Mouse (Mus musculus) neural tube, embryonic 15.5 days (tissue): ENCODE results near the gene Hmgb1. TPM values are rescaled to one million over a fixed set of nuclear protein-coding genes. Genes with fewer than 3 reads are reported as not detected.
"Not testable (repeated sequence)": the region's sequence is repeated elsewhere in the genome, so short reads cannot be mapped to it uniquely, and the experiment has no call there.

ENCODE experiments used
- ATAC-seq: fragments of 200-750 bp; cut with Nextera tagmentation; 2 replicates; pipeline ENCODE4 v1.8.0; 2017; ENCODE audit warnings: mild to moderate bottlenecking, moderate TSS enrichment, moderate library complexity; ENCODE audit not compliant: low FRiP score
- H3K27ac ChIP-seq: fragments of 300-500 bp; sonication (generic); replicated peaks from 2 replicates; pipeline ENCODE4 v1.5.1; 2015; ENCODE audit warnings: mild to moderate bottlenecking, inconsistent platforms
- H3K27me3 ChIP-seq: fragments of 300-500 bp; sonication (generic); replicated peaks from 2 replicates; pipeline ENCODE4 v1.6.1; 2015; ENCODE audit warnings: inconsistent platforms
- H3K36me3 ChIP-seq: fragments of 300-500 bp; sonication (generic); 2 replicates; pipeline ENCODE4 v1.6.1; 2015; ENCODE audit warnings: inconsistent platforms
- H3K4me1 ChIP-seq: fragments of 300-500 bp; sonication (generic); 2 replicates; pipeline ENCODE4 v1.6.1; 2015; ENCODE audit warnings: inconsistent platforms
- H3K4me2 ChIP-seq: fragments of 300-500 bp; sonication (generic); 2 replicates; pipeline ENCODE4 v1.6.1; 2015; ENCODE audit warnings: inconsistent platforms, mild to moderate bottlenecking, moderate library complexity
- H3K4me3 ChIP-seq: fragments of 300-500 bp; sonication (generic); replicated peaks from 2 replicates; pipeline ENCODE4 v1.5.1; 2015; ENCODE audit warnings: mild to moderate bottlenecking, inconsistent platforms
- H3K9ac ChIP-seq: fragments of 300-500 bp; sonication (generic); replicated peaks from 2 replicates; pipeline ENCODE4 v1.6.1; 2015; ENCODE audit warnings: mild to moderate bottlenecking, inconsistent platforms
- H3K9me3 ChIP-seq: fragments of 300-500 bp; sonication (generic); replicated peaks from 2 replicates; pipeline ENCODE4 v1.6.1; 2016; ENCODE audit warnings: inconsistent platforms
- WGBS: fragments of 180-500 bp; shearing (Covaris S2); methylation state at CpG from one replicate; pipeline ENCODE4 v1.1.7; 2015; ENCODE audit warnings: mixed read lengths; 5-methylcytosine and 5-hydroxymethylcytosine counted together
- polyA plus RNA-seq: library from polyadenylated mRNA; unstranded; fragments of >200 nt; fragmentation: Nextera tagmentation; extraction: Ambion mirVana; gene quantifications from 2 replicates; pipeline ENCODE4 v1.2.1, GENCODE M21; 2015

The Hmgb1 gene
- polyA plus RNA-seq, 1 experiment from 2014 or later, result 674 TPM

DNA sequence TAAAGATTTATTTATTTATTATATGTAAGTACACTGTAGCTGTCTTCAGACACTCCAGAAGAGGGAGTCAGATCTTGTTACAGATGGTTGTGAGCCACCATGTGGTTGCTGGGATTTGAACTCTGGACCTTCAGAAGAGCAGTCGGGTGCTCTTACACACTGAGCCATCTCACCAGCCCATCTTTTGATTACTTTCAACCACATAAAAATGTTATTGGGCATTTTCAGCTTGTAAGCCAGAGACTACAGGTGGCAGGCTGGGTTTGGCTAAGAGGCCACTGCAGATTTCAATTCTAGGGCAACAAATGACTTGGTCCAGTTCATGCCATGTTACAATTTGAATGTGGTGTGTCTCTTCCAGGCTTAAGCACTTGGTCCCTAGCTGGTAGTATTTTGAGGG lies 43.1 kb downstream of the Hmgb1 start:
- not testable (repeated sequence) for H3K4me2 ChIP-seq, ATAC-seq, H3K9me3 ChIP-seq, H3K27ac ChIP-seq, H3K36me3 ChIP-seq, H3K27me3 ChIP-seq, H3K4me1 ChIP-seq, H3K4me3 ChIP-seq, H3K9ac ChIP-seq
- 97% methylated on average over 1 of the region's 1 CpGs for WGBS

DNA sequence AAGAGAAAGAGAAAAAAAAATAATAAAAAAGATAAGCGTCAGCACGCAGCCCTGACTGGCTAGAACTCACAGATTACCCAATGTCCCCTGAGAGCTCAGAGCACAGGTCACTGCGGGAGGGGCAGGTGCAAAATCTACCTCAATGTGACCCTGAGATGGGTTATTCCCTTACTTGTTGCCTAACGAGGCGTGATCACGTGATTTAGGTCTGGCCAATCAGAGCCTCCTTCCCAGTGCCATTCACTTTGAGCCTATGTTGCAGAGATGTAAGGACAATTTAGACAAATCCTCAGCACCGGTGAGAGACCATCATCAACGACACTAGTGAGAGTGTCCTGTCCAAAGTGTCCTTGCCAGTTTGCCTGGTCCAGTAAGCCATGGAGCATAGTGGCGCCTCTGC lies 44.0 kb downstream of the Hmgb1 start:
- no peak overlapping the region for H3K4me2 ChIP-seq
- H3K4me3 ChIP-seq, result no peak overlapping the region
- no peak overlapping the region for H3K27ac ChIP-seq
- H3K27me3 ChIP-seq, result no peaks in the 10 kb centered on the region
- WGBS, result 61% methylated on average over 9 of the region's 9 CpGs
- no peaks in the 10 kb centered on the region for H3K9me3 ChIP-seq
- no peak overlapping the region for H3K9ac ChIP-seq
- no peak for ATAC-seq
- H3K4me1 ChIP-seq, result no peaks in the 10 kb centered on the region
- H3K36me3 ChIP-seq, result no peaks in the 10 kb centered on the region

DNA sequence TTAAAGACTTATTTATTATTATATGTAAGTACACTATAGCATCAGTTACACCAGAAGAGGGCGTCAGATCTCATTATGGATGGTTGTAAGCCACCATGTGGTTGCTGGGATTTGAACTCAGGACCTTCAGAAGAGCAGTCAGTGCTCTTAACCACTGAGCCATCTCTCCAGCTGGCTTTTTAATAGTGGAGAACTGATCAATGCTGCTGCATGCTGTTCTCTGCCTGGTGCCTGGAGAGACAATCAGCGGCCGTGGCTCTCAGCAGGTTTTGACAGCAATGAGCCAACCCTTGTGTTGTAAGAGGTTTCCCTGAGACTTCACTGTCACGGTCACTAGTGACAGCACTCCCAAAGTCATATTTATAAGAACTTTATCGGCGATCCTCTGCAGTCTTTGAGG lies 46.2 kb downstream of the Hmgb1 start:
- H3K4me2 ChIP-seq, ATAC-seq: not testable (repeated sequence)

DNA sequence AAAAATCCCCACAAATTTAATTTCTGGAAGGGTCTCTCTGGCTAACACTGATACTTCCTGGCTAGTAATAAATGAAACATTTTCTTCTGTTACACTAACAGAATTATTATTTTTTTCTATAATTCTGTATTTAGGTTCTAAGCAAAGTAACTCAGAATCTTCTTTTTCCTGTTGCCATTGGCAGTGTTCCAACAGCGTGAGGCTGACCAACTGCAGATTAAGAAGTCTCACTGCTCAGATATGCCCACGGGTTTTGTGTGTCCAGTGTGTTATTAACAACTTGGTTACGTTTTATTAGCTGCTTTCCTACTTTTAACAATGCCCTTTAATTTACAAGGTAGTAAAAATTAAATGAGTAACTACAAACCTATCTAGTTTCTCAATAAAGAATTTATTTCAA lies 46.8 kb downstream of the Hmgb1 start:
- no peak overlapping the region for H3K9ac ChIP-seq
- WGBS, result 71% methylated on average over 3 of the region's 3 CpGs
- H3K4me3 ChIP-seq, result no peak overlapping the region
- no peak overlapping the region for H3K4me2 ChIP-seq
- H3K9me3 ChIP-seq, result no peaks in the 10 kb centered on the region
- ATAC-seq, result no peak
- H3K36me3 ChIP-seq, result no peaks in the 10 kb centered on the region
- peaks cover 4% of the 10 kb centered on the region; the same call in 1 of the 2 replicates for H3K4me1 ChIP-seq
- H3K27me3 ChIP-seq, result no peaks in the 10 kb centered on the region
- H3K27ac ChIP-seq, result no peak overlapping the region

More for the DNA sequence above, 46.2 kb downstream of the Hmgb1 start:
- not testable (repeated sequence) for H3K4me3 ChIP-seq, H3K36me3 ChIP-seq, H3K9me3 ChIP-seq, H3K9ac ChIP-seq, H3K27ac ChIP-seq, H3K27me3 ChIP-seq, H3K4me1 ChIP-seq
- 92% methylated on average over 6 of the region's 6 CpGs for WGBS

DNA sequence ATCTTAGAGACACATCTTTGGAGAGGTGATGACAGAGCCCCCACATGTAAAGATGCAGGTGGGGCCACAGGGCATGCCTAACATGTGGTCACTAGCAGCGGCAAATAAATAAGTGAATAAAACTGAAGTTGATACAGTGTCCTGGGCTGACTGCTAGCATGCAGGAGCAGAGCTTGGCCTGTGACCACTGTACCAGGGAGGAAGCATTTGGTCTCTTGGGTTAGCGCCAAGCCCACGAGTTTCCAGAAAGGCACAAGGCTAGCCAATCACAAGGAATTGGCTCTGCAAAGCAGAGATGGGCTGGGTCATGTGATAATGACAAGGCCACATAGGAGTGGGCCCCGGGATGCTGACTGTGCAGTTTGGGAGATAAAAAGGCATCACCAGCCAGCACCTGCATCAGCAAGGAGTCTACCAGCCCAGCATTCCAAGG lies 47.3 kb downstream of the Hmgb1 start:
- no peaks in the 10 kb centered on the region for H3K9me3 ChIP-seq
- H3K27me3 ChIP-seq, result no peaks in the 10 kb centered on the region
- H3K4me1 ChIP-seq, result peaks cover 4% of the 10 kb centered on the region; the same call in 1 of the 2 replicates
- 77% methylated on average over 4 of the region's 4 CpGs for WGBS
- no peak for ATAC-seq
- no peak overlapping the region for H3K9ac ChIP-seq
- H3K27ac ChIP-seq, result no peak overlapping the region
- no peak overlapping the region for H3K4me3 ChIP-seq
- H3K4me2 ChIP-seq, result no peak overlapping the region
- H3K36me3 ChIP-seq, result no peaks in the 10 kb centered on the region

DNA sequence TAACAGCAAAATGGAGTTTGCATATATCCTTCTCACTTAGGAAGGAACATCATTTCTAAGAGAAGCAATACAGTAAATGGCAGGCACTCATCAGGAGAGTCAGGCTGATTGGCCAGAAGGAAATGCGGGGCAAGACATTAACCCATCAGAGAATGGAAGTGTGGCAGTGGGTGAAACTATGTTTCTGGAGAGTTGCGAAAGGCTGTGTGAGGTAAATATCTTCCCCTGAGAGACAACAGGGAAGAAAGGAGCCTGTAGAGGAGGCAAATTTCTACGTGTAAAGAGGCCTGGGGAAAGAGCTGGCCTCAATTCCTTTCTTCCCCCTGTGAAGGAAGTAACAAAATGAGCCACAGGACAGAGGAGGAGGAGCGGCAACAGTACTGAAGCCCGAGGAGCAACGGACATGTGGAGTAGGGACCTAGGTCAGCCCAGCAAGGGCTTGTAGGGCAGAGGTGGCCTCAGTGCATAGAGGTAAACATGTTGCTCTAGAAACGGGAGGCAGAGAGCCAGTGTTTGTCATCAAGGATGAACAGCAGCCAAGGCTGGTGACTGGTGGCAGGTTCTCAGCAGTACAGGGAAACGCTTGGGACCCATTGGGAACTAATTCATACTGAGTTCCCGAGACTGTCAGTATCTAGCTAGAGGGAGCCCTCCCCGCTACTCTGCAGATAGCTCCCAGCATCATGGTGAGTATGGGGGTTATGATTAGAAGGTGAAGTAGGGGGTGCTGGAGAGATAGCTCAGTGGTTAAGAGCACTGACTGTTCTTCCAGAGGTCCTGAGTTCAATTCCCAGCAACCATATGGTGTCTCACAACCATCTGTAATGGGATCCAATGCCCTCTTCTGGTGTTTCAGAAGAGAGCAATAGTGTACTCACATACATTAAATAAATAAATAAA lies 48.6 kb downstream of the Hmgb1 start:
- Histone ChIP-seq H3K9me3 (no peaks in the 10 kb centered on the region), H3K4me3 (no peak overlapping the region), H3K36me3 (no peaks in the 10 kb centered on the region), H3K27me3 (no peaks in the 10 kb centered on the region), H3K27ac (no peak overlapping the region), H3K4me1 (peaks cover 4% of the 10 kb centered on the region; the same call in 1 of the 2 replicates), H3K9ac (no peak overlapping the region), H3K4me2 (no peak overlapping the region)
- no peak for ATAC-seq
- WGBS, result 79% methylated on average over 10 of the region's 10 CpGs

DNA sequence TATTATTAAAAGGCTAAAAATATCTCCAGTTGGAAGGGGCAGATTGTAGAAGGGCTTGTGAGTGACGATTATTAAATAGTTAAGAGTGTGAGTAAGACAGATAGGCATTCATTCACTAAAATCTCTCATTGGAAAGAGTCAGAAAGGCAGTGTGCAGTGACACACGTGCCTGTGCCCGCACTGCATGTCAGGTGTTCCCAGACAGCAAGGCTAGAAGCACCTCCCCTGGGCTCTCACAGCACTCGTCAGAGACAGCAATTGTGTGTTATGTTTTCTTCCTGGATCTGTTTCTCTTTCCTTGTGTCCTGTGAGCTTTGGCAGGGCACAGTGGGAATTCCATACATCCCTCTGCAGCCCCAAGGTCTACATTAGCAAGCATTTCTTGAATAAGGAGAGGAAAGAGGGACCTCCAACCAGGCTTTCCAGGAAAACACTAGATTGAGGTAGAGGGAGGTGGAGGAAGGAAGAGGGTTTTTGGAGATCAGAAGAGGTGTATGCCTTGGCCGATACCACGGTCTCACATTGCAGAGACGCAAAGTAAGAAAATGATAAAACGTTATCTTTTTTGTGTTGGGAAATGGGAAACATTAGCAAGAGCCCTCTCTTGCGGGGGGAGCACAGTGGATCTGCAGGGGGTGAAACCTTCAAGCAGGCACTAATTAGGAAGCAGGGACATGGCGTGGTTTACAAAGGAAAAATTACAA lies 49.4 kb downstream of the Hmgb1 start:
- H3K27me3 ChIP-seq, result no peaks in the 10 kb centered on the region
- H3K4me3 ChIP-seq, result no peak overlapping the region
- H3K9me3 ChIP-seq, result no peaks in the 10 kb centered on the region
- 78% methylated on average over 10 of the region's 10 CpGs for WGBS
- no peak for ATAC-seq
- peaks cover 4% of the 10 kb centered on the region; the same call in 1 of the 2 replicates for H3K4me1 ChIP-seq
- H3K9ac ChIP-seq, result no peak overlapping the region
- no peaks in the 10 kb centered on the region for H3K36me3 ChIP-seq
- no peak overlapping the region for H3K27ac ChIP-seq
- no peak overlapping the region for H3K4me2 ChIP-seq

DNA sequence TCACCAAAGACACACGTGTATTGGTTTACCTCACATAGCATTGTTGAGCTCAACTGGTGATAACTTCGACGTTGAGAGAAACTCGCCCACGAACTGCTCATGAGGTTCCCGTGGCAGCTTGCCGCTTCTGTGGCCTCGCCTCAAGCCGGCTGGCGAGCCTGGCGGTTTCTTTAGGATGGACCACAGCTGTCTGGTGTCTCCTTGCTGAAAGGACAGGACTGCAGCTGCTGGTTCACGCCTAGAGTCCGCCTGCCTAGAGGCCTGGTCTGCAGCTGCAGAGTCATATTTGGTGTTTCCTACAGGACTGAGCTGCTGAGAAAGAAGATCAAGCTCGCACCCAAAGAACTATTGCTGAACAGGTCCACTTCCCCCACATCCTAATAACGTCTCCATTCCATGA lies 55.8 kb downstream of the Hmgb1 start:
- H3K4me2 ChIP-seq, result no peak overlapping the region
- no peak overlapping the region for H3K27ac ChIP-seq
- no peaks in the 10 kb centered on the region for H3K36me3 ChIP-seq
- H3K9me3 ChIP-seq, result no peaks in the 10 kb centered on the region
- no peak overlapping the region for H3K9ac ChIP-seq
- 0 out of 2 replicates have a peak, but pooled peaks cover 4% of the 10 kb centered on the region for H3K4me1 ChIP-seq
- no peak for ATAC-seq
- H3K27me3 ChIP-seq, result no peaks in the 10 kb centered on the region
- WGBS, result 90% methylated on average over 15 of the region's 15 CpGs
- no peak overlapping the region for H3K4me3 ChIP-seq

DNA sequence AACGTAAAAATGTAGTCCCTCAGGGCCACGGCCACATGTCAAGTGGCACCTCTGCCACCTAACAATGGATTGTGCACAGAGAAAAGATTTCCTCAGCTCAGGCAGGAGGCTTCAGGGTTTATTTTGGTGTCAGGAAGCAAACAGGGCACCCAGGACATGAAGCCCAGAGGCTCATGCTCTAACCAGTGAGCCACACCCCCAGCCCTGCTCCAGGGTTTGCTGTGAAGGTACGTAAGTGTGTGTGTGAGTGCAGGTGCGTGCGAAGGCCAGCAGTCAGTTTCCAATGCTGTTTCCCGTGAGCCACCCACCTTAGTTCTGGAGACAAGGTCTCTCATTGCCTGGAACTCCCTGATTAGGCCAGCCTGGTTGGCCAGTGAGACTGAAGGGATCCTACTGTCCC lies 60.5 kb downstream of the Hmgb1 start:
- H3K36me3 ChIP-seq, result no peaks in the 10 kb centered on the region
- H3K4me3 ChIP-seq, result no peak overlapping the region
- H3K9ac ChIP-seq, result no peak overlapping the region
- peaks cover 4% of the 10 kb centered on the region; the same call in 1 of the 2 replicates for H3K4me1 ChIP-seq
- no peaks in the 10 kb centered on the region for H3K9me3 ChIP-seq
- no peak overlapping the region for H3K27ac ChIP-seq
- no peaks in the 10 kb centered on the region for H3K27me3 ChIP-seq
- ATAC-seq, result no peak
- H3K4me2 ChIP-seq, result no peak overlapping the region
- WGBS, result 92% methylated on average over 6 of the region's 6 CpGs

DNA sequence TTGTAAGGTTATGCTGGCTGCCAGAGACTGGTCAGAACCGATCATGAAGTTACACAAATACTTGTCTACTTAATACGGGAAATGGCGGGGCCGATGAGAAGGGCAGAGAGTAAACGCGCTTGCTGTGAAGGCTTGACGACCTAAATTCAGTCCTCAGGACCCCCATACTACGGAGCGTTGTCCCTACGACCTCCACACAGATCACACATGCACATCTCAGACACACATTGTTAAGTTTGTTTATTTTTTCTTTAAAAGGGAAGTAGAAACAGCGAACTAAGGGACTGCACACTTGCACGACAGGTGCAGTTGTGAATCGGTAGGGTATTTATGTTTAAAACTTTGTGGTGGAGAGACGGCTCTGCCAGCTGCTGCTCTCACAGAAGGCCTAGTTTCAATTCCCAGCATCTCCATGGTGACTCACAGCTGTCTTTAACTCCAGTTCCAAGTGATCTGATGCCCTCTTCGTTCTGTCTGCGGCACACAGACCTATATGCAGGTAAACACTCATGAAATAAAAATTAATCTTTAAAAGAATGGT lies 64.9 kb downstream of the Hmgb1 start:
- no peaks in the 10 kb centered on the region for H3K9me3 ChIP-seq
- ATAC-seq, result no peak
- peaks cover 12% of the 10 kb centered on the region for H3K4me1 ChIP-seq
- H3K27me3 ChIP-seq, result no peaks in the 10 kb centered on the region
- H3K27ac ChIP-seq, result no peak overlapping the region
- 88% methylated on average over 16 of the region's 16 CpGs for whole genome bisulfite sequencing
- no peak overlapping the region for H3K4me2 ChIP-seq
- H3K4me3 ChIP-seq, result no peak overlapping the region
- H3K9ac ChIP-seq, result no peak overlapping the region
- no peaks in the 10 kb centered on the region for H3K36me3 ChIP-seq

DNA sequence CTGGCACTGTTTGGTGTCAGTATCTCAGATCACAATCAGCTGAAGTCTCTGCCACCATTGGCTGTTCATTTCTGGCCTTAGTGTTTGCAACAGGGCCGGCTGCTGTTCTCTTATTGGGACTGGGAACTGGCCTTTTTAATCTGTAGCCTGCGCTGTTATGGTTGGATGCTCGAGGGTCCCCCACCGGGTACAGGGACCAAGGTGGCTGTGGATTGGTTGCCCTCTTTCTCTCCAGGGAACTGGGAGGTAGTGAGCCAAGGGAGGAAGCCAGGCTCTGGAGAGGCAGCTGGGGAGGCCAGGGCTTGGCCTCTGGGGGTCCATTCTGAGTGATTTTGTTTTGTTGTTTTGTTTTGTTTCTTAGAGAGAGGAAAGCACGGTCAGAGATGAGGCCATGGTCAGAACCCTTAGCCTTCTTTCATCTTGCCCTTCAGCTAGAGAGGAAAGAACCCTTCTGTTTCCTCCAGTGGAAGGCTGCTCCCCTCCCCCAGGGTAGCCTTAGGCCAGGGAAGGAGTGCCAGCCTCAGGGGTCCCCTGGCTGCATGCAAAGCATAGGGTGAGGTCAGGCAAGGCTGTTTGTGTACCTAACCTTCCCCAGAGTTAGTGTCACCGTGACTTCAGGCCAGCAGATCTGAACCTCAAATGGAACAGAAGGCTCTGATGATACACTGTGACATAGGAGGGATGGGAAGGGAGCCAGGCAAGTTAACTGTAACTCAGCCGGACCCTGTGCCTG lies 66.3 kb downstream of the Hmgb1 start:
- Histone ChIP-seq H3K9ac (no peak overlapping the region), H3K4me3 (no peak overlapping the region), H3K36me3 (no peaks in the 10 kb centered on the region), H3K4me2 (no peak overlapping the region), H3K27ac (peak overlapping the region; percentile 58), H3K9me3 (no peaks in the 10 kb centered on the region), H3K27me3 (no peaks in the 10 kb centered on the region), H3K4me1 (peaks cover 12% of the 10 kb centered on the region)
- no peak for ATAC-seq
- WGBS, result 36% methylated on average over 7 of the region's 7 CpGs
